Mouse (Mus musculus) lung, adult 18-20 months (tissue): ENCODE results near the gene Foxf2.
A peak's percentile ranks its signal among the peaks of the same experiment; 100 is the strongest.

Source experiments
- DNase-seq, 2 experiments: peaks; one replicate each; pipeline ENCODE4 v3.0.0; 2022; ENCODE audit warnings: mixed read lengths in 2 of 2

The Foxf2 gene

GRCm38 (mm10) chr13:31625333-31626101 lies at the start of gene Foxf2:
TSS of gene Foxf2 (plus strand) at chr13:31625816.
- peak; percentile 55 to 64 for DNase-seq

GRCm38 (mm10) chr13:31576696-31577095 lies 48.9 kb upstream of the Foxf2 start:
- DNase-seq: no peak

GRCm38 (mm10) chr13:31577576-31577975 lies 48.0 kb upstream of the Foxf2 start:
- DNase-seq: no peak

- DNase-seq: peak; percentile 74 to 83
These were observed 47.2 kb upstream of the Foxf2 start for GRCm38 (mm10) chr13:31578389-31578788.

- DNase-seq: peak; percentile 67 to 73
These were observed 45.8 kb upstream of the Foxf2 start for GRCm38 (mm10) chr13:31579866-31580265.

- DNase-seq: peak in 1 of 2 experiments; percentile 66
These were observed 38.3 kb upstream of the Foxf2 start for GRCm38 (mm10) chr13:31587341-31587740.

- DNase-seq: peak in 1 of 2 experiments; percentile 38
These were observed 26.0 kb upstream of the Foxf2 start for GRCm38 (mm10) chr13:31599576-31599975.

GRCm38 (mm10) chr13:31603964-31604363 lies 21.7 kb upstream of the Foxf2 start:
- no peak for DNase-seq

GRCm38 (mm10) chr13:31614724-31615465 lies 10.7 kb upstream of the Foxf2 start:
- DNase-seq: no peak

GRCm38 (mm10) chr13:31615561-31616165 lies 10.0 kb upstream of the Foxf2 start:
- DNase-seq: no peak

- no peak for DNase-seq
These were observed 7.6 kb upstream of the Foxf2 start for GRCm38 (mm10) chr13:31618001-31618400.

GRCm38 (mm10) chr13:31618416-31618815 lies 7.2 kb upstream of the Foxf2 start:
- peak; percentile 49 to 66 for DNase-seq

GRCm38 (mm10) chr13:31618919-31619655 lies 6.5 kb upstream of the Foxf2 start:
- DNase-seq: no peak

- no peak for DNase-seq
These were observed 5.7 kb upstream of the Foxf2 start for GRCm38 (mm10) chr13:31619826-31620498.

GRCm38 (mm10) chr13:31620499-31620847 lies 5.1 kb upstream of the Foxf2 start:
- DNase-seq: no peak

- no peak for DNase-seq
These were observed 4.7 kb upstream of the Foxf2 start for GRCm38 (mm10) chr13:31620937-31621336.

GRCm38 (mm10) chr13:31621741-31622140 lies 3.9 kb upstream of the Foxf2 start:
- no peak for DNase-seq

- DNase-seq: no peak
These were observed 3.2 kb upstream of the Foxf2 start for GRCm38 (mm10) chr13:31622371-31622770.

GRCm38 (mm10) chr13:31623291-31623690 lies 2.3 kb upstream of the Foxf2 start:
- no peak for DNase-seq

GRCm38 (mm10) chr13:31623906-31624860 lies 1.4 kb upstream of the Foxf2 start:
- DNase-seq: no peak

GRCm38 (mm10) chr13:31624966-31625332 lies 667 bp upstream of the Foxf2 start:
- DNase-seq: no peak
